Comparison of ENCODE assay signal across 8 mouse cellular contexts in the genomic region with DNA sequence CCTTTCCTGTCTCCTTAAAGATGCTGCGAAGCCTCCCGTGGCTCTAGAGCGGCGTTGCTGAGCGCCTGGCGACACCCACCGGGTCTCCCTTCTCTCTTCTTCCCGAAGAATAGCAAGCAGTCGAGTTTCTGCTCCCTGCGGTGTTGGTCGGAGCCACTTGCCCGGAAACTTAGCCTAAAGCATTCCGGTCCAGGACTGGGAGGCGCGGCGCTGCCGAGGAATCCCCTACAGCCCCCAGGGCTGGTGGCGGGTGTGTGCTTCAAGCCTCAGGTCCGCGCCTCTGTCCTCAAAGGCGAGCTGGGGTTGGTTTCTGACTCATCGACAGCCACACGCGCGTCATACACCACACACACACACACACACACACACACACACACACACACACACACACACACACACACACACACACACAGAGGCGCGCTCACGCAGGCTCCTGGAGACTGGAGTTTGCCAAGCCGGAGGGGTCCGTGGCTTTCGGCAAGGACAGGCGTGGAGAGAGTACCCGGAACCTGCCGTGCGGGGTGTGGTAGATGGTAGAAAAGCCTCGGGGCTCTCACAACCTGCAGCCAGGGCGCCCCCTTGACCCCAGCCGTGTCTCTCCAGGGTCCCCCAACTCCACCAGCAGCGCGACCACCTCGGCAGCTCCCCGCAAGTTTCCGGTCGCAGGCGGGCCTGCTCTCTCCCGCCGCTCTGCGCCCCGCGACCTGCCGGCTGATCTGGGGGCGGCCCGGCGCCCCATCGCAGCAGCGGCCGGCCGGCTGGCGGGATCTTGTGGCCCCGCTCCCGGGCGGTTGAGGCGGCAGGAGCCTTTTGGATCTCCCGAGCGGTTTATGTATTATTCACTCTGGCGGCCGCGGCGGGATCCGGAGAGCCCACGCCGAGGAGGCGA.
DNase-seq lines count a peak whose midpoint lies in the region; ATAC-seq and TF ChIP-seq lines count a peak whose summit lies in the region.

No protein-coding gene starts in this region.

- peaks cover 76% of the 10 kb centered on the region for H3K27me3 ChIP-seq in lung, embryonic 15.5 days
- H3K27me3 ChIP-seq in cerebellum, adult 2 months (ENCODE audit: control insufficient read depth, insufficient read depth, low read length): no peaks in the 10 kb centered on the region
- H3K27me3 ChIP-seq in kidney, embryonic 14.5 days (ENCODE audit: control insufficient read depth, insufficient read depth, low read length): peaks cover 28% of the 10 kb centered on the region
- peaks cover 83% of the 10 kb centered on the region for H3K27me3 ChIP-seq in liver, embryonic 13.5 days
- peaks cover 13% of the 10 kb centered on the region; the same call in 1 of the 2 replicates for H3K27me3 ChIP-seq in neural tube, embryonic 15.5 days (replicated peaks)

- no peak overlapping the region for H3K27ac ChIP-seq in lung, embryonic 15.5 days
- H3K27ac ChIP-seq in cerebellum, adult 2 months (ENCODE audit: insufficient read depth, low read length): no peak overlapping the region
- H3K27ac ChIP-seq in kidney, embryonic 14.5 days (ENCODE audit: low read depth, low read length): no peak overlapping the region
- no peak overlapping the region for H3K27ac ChIP-seq in liver, embryonic 13.5 days
- 0 out of 2 replicates have a peak overlapping the region, but pooled peaks have one; percentile 46 for H3K27ac ChIP-seq in neural tube, embryonic 15.5 days (replicated peaks)

- peak overlapping the region; percentile 71 for H3K4me3 ChIP-seq in lung, embryonic 15.5 days
- H3K4me3 ChIP-seq in cerebellum, adult 2 months (replicated peaks; ENCODE audit: insufficient read depth, low read depth, low read length): peak overlapping the region; percentile 64
- peak overlapping the region; percentile 69 for H3K4me3 ChIP-seq in kidney, embryonic 14.5 days (ENCODE audit: low read length)
- peak overlapping the region; percentile 63 for H3K4me3 ChIP-seq in liver, embryonic 13.5 days (replicated peaks)
- H3K4me3 ChIP-seq in neural tube, embryonic 15.5 days (replicated peaks): peak overlapping the region; percentile 65

- no peaks in the 10 kb centered on the region for H3K36me3 ChIP-seq in lung, embryonic 15.5 days
- H3K36me3 ChIP-seq in kidney, embryonic 14.5 days (ENCODE audit: control insufficient read depth, insufficient read depth, low read length): no peaks in the 10 kb centered on the region
- H3K36me3 ChIP-seq in liver, embryonic 13.5 days: no peaks in the 10 kb centered on the region
- H3K36me3 ChIP-seq in neural tube, embryonic 15.5 days: no peaks in the 10 kb centered on the region

- TF ChIP-seq CTCF in cerebellum, adult 2 months (IDR thresholded peaks at IDR 0.05; ENCODE audit: borderline replicate concordance, insufficient read depth, low read depth, low read length): no peak

- H3K4me1 ChIP-seq in lung, embryonic 15.5 days: peaks cover 42% of the 10 kb centered on the region
- H3K4me1 ChIP-seq in cerebellum, adult 2 months (ENCODE audit: control insufficient read depth, insufficient read depth, low read length): peaks cover 3% of the 10 kb centered on the region; the same call in 1 of the 2 replicates
- H3K4me1 ChIP-seq in kidney, embryonic 14.5 days (ENCODE audit: control insufficient read depth, insufficient read depth, low read length): 0 out of 2 replicates have a peak, but pooled peaks cover 5% of the 10 kb centered on the region
- H3K4me1 ChIP-seq in liver, embryonic 13.5 days (replicated peaks): peaks cover 25% of the 10 kb centered on the region
- H3K4me1 ChIP-seq in neural tube, embryonic 15.5 days: peaks cover 43% of the 10 kb centered on the region

- ATAC-seq in lung, embryonic 15.5 days (ENCODE audit: borderline replicate concordance, extremely low read depth, low FRiP score, low TSS enrichment): peak; percentile 24; the same call in 1 of the 2 replicates
- ATAC-seq in kidney, embryonic 14.5 days (ENCODE audit: low FRiP score, low TSS enrichment): 0 out of 2 replicates have a peak, but pooled peaks have one; percentile 18
- ATAC-seq in liver, embryonic 13.5 days (ENCODE audit: low read depth): peak; percentile 39; the same call in 1 of the 2 replicates
- ATAC-seq in neural tube, embryonic 15.5 days (ENCODE audit: low FRiP score): 0 out of 2 replicates have a peak, but pooled peaks have one; percentile 2

- no peak for DNase-seq in lung, postnatal 14 days
- DNase-seq in cerebellum, adult 2 months: peak; percentile 45 to 55
- DNase-seq in frontal cortex, postnatal 14 days (ENCODE audit: low spot score in 2 of 2): peak; percentile 33 to 42
- DNase-seq in liver, embryonic 13.5 days: no peak
- no peak for DNase-seq in spleen, adult 18-20 months

- no peak for TF ChIP-seq POLR2A in cerebellum, adult 2 months (IDR thresholded peaks at IDR 0.05; ENCODE audit: borderline replicate concordance, insufficient read depth, low read length)

- H3K9me3 ChIP-seq in lung, embryonic 15.5 days: no peaks in the 10 kb centered on the region
- no peaks in the 10 kb centered on the region for H3K9me3 ChIP-seq in kidney, embryonic 14.5 days (ENCODE audit: control insufficient read depth, low read length)
- no peaks in the 10 kb centered on the region for H3K9me3 ChIP-seq in liver, embryonic 13.5 days (replicated peaks)
- no peaks in the 10 kb centered on the region for H3K9me3 ChIP-seq in neural tube, embryonic 15.5 days (replicated peaks)

- H3K4me2 ChIP-seq in lung, embryonic 15.5 days: peak overlapping the region; percentile 99
- H3K4me2 ChIP-seq in kidney, embryonic 14.5 days (replicated peaks; ENCODE audit: low read depth, low read length): peak overlapping the region; percentile 100
- H3K4me2 ChIP-seq in liver, embryonic 13.5 days: peak overlapping the region; percentile 80
- peak overlapping the region; percentile 100 for H3K4me2 ChIP-seq in neural tube, embryonic 15.5 days

- whole genome bisulfite sequencing in lung, embryonic 15.5 days: under 1% methylated on average over 70 of the region's 73 CpGs
- 1% methylated on average over 73 of the region's 73 CpGs for WGBS in cerebellum, adult 2 months
- 1% methylated on average over 72 of the region's 73 CpGs for WGBS in kidney, embryonic 14.5 days
- WGBS in liver, embryonic 13.5 days (ENCODE audit: insufficient replicate concordance): under 1% methylated on average over 73 of the region's 73 CpGs
- under 1% methylated on average over 70 of the region's 73 CpGs for WGBS in neural tube, embryonic 15.5 days

- peak overlapping the region; percentile 36 for H3K9ac ChIP-seq in lung, embryonic 15.5 days
- peak overlapping the region; percentile 47; the same call in 1 of the 2 replicates for H3K9ac ChIP-seq in kidney, embryonic 14.5 days (ENCODE audit: low read depth, low read length)
- no peak overlapping the region for H3K9ac ChIP-seq in liver, embryonic 13.5 days
- peak overlapping the region; percentile 64 for H3K9ac ChIP-seq in neural tube, embryonic 15.5 days (replicated peaks)

Comparison
In these comparisons a context has a peak if more than half of its experiments do, and no peak if none do; other contexts are left out.
1. DNase-seq: peak in cerebellum, adult 2 months (2 of 2) and frontal cortex, postnatal 14 days (2 of 2); none in lung, postnatal 14 days (single experiment), liver, embryonic 13.5 days (single experiment) and spleen, adult 18-20 months (0 of 2).
2. Peak in every context shown above with its lines, with median percentiles within 50 percentile points of each other: ATAC-seq, H3K4me2 ChIP-seq and H3K4me3 ChIP-seq.